Mouse (Mus musculus): ENCODE data around the gene Psmb7. TPM values are rescaled to one million over a fixed set of nuclear protein-coding genes. Genes with fewer than 3 reads are reported as not detected.

The Psmb7 gene
- polyA plus RNA-seq (2016; fragmentation: Nextera tagmentation; extraction: Ambion mirVana), result 262 and 309 TPM in 2 replicates

DNA sequence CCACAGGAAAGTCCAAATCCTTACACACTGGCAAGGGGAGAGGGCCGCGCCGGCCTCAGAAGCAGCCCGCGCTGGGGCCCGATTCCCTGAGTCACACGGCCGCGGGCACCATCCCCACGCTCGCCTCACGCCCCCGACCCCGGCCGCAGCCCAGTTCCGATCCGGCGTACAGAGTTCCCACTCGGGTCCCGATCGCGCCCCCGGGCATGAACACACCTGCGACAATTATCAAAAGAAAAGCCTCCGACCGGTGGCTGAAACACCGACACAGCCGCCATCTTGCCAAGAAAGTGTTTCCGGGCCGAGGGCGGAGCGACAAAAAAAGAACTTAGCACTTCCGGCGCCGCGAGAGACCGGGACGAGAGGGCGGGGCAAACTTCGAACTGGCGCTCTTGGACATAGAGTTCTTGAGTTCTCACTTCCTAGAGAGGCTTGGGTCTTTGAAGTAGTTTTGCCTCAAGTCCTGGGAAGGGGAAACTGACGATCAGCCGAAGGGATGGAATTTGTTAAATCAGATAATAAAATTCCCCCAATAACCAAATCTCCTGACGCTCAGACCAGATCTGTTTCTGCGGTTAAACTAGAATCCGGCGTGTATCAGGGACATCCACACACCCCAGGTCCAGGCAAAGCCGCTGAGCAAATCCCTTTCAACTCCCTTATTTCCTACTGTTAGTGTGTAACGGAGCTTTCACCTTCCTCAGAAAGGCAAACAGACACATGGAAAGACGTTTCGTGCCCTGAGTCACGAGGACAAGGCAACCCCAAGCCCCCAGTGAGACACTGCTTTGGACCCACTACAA is at the start of gene Psmb7:
Gene Psmb7 (minus strand): TSS at position 463 of the 803 bp plus-strand sequence.
- no peaks in the 10 kb centered on the region for H3K27me3 ChIP-seq (ENCODE audit: insufficient read depth, poor library complexity, severe bottlenecking)
- peaks cover 14% of the 10 kb centered on the region for H3K4me1 ChIP-seq
- H3K9me3 ChIP-seq, result no peaks in the 10 kb centered on the region
- H3K27ac ChIP-seq, result peak within 1 kb of the TSS; percentile 94
- WGBS, result 2% methylated on average over 52 of the region's 52 CpGs
- H3K36me3 ChIP-seq, result peaks cover 30% of the 10 kb centered on the region
- DNase-seq (ENCODE audit: low spot score), result peak; percentile 95
- H3K4me3 ChIP-seq, result peak within 1 kb of the TSS; percentile 92

DNA sequence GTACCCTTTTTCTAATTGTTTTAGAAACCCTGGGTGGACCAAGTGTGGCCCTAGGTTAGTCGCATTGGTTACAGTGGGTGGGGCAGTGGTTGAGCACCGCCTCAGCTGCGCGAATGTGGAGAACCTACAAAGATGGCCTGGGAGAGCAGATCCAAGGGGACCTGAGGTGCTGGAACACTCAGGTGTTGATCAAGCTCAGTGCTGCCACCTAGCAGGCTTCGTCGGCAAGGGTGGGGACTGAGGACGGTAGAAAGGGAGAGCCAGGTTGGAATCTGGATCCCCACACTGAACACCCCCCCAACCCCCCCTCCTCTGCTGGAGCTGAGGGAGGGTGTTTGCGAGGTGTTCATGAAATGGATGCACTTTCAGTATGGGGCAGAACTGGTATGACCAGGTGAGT is 47.7 kb upstream of the Psmb7 start:
- no peak overlapping the region for H3K27ac ChIP-seq
- peaks cover 99% of the 10 kb centered on the region for H3K27me3 ChIP-seq (ENCODE audit: insufficient read depth, poor library complexity, severe bottlenecking)
- no peaks in the 10 kb centered on the region for H3K36me3 ChIP-seq
- no peaks in the 10 kb centered on the region for H3K9me3 ChIP-seq
- DNase-seq (ENCODE audit: low spot score), result no peak
- peaks cover 8% of the 10 kb centered on the region for H3K4me1 ChIP-seq
- WGBS, result 12% methylated on average over 8 of the region's 8 CpGs
- H3K4me3 ChIP-seq, result no peak overlapping the region

DNA sequence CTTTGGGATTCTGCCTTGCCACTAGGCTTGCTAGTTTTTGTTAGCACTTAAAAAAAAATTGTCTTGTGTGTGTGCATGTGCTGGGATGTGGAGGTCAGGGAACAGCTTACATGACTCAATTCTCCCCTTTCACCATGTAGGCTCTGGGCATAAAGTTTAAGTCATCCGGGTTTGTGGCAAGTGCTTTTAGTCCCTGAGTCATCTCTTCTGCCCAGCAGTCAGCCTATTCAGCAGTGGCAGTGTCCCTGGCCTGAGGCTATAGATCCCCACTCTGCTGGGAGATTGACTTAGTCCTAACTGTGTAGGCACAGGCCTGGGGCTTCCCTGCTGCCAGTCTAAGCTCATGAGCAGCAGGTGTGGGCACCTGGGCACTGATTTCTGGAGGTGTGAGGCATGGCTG is 46.0 kb upstream of the Psmb7 start:
- WGBS, result 74% methylated on average over 1 of the region's 1 CpGs
- Histone ChIP-seq H3K4me1 (peaks cover 15% of the 10 kb centered on the region), H3K36me3 (no peaks in the 10 kb centered on the region), H3K4me3 (no peak overlapping the region), H3K9me3 (no peaks in the 10 kb centered on the region), H3K27me3 (ENCODE audit: insufficient read depth, poor library complexity, severe bottlenecking) (peaks cover 99% of the 10 kb centered on the region), H3K27ac (no peak overlapping the region)
- DNase-seq (ENCODE audit: low spot score), result no peak

DNA sequence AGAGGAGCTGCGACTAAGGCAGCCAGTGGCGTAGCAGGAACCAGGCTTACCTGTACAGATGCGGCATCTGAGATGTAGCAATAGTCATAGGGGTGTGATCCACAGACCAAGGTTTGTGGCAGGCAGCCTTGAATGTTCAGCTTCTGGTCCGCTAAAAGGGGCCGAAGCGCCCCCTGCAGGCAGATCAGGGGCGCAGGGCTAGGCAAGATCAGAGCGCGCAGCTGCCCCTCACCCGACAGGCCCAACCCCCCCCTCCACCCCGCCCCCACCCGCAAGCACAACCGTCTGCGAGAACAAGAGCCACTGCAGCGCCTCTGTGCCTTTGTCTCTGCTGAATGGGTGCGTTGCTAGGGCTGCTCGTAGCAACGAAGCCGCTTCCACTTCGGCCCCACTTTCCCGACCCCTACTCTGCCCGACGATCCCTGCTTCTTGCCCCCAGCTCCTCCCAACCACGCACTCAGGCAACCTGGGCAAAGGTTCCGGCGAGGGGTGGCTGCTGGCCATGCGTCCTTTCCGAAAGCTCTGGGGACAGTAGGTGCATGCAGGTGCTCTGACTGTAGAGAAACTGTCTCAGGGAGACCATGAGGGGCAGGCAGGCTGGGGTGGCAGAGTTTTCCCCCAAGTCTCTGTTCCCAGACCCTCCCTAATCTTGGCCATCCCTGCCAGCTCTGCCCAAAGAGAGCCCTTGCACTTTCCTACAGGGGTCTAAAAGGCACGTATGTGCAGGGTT is 45.1 kb upstream of the Psmb7 start:
- H3K27ac ChIP-seq, result 0 out of 2 replicates have a peak overlapping the region, but pooled peaks have one; percentile 17
- H3K9me3 ChIP-seq, result no peaks in the 10 kb centered on the region
- H3K4me3 ChIP-seq, result peak overlapping the region; percentile 54
- peaks cover 15% of the 10 kb centered on the region for H3K4me1 ChIP-seq
- no peaks in the 10 kb centered on the region for H3K36me3 ChIP-seq
- DNase-seq (ENCODE audit: low spot score), result no peak
- H3K27me3 ChIP-seq (ENCODE audit: insufficient read depth, poor library complexity, severe bottlenecking), result peaks cover 90% of the 10 kb centered on the region
- 3% methylated on average over 29 of the region's 29 CpGs for WGBS

DNA sequence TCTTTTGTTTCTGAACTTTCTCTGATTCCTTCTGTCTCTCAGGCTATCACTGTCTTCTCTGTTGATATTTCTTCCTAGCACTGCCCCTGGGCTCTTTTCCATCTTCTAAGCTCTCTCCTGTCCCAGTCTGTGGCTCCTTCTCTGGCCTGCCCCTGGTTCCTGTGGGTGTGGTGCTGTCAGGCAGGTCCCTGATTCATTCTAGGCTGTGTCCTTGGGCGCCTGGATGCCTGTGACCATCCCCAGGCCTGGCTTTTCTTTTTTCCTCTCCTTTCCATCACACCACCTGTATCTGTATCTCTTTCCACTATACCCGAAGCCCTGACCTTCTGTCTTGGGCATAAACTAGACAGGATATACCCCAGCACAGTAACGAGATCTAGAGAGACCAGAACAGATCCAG is 41.9 kb upstream of the Psmb7 start:
- Histone ChIP-seq H3K27me3 (ENCODE audit: insufficient read depth, poor library complexity, severe bottlenecking) (peaks cover 72% of the 10 kb centered on the region), H3K4me3 (no peak overlapping the region)

DNA sequence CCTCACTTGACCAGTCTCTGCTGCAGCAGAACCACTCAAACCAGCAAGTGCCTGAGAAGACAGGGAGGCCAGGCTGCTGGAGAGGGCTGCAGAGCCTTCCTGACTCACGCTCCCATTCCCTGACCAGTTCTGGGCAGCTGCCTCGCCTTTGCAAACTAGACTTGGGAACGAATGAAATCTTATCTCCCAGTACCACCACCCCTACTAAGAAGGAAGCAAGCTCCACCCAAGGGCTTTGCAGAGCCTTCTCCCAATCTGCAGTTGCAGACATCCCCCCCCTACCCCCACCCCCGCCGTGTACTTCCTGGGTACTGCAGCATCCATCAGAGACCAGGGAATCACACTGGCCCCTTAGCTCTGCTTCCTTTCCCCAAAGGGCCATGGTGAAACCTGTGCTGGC is 39.2 kb upstream of the Psmb7 start:
- Histone ChIP-seq H3K27ac (no peak overlapping the region), H3K36me3 (no peaks in the 10 kb centered on the region), H3K4me3 (no peak overlapping the region), H3K9me3 (no peaks in the 10 kb centered on the region), H3K4me1 (0 out of 2 replicates have a peak, but pooled peaks cover 7% of the 10 kb centered on the region), H3K27me3 (ENCODE audit: insufficient read depth, poor library complexity, severe bottlenecking) (peaks cover 52% of the 10 kb centered on the region)
- 53% methylated on average over 5 of the region's 5 CpGs for WGBS
- no peak for DNase-seq (ENCODE audit: low spot score)

More for the DNA sequence above, 41.9 kb upstream of the Psmb7 start:
- H3K4me1 ChIP-seq, result peaks cover 15% of the 10 kb centered on the region
- no peak for DNase-seq (ENCODE audit: low spot score)
- H3K9me3 ChIP-seq, result no peaks in the 10 kb centered on the region
- no peak overlapping the region for H3K27ac ChIP-seq
- 68% methylated on average over 3 of the region's 3 CpGs for WGBS
- H3K36me3 ChIP-seq, result no peaks in the 10 kb centered on the region

DNA sequence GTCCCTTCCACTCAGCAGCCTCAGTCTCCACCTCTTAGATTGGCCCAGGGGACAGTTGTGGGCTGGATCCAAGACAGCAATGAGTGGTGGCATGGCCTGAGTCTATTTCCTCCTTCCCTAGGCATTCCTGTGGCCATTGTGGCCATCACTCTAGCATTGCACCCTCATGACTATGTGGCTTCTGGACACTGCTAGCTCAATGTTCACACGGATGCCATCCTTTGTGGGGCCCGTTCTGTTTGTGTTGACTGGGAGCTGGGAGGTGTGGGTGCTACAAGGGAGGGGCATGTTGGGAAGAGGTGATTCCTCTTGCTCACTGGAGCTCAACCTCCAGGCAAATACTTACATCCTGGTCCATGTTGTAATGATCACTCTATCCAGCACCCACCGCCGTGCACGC is 38.3 kb upstream of the Psmb7 start:
- Histone ChIP-seq H3K36me3 (no peaks in the 10 kb centered on the region), H3K4me1 (0 out of 2 replicates have a peak, but pooled peaks cover 7% of the 10 kb centered on the region), H3K27ac (no peak overlapping the region), H3K27me3 (ENCODE audit: insufficient read depth, poor library complexity, severe bottlenecking) (peaks cover 43% of the 10 kb centered on the region), H3K9me3 (no peaks in the 10 kb centered on the region), H3K4me3 (no peak overlapping the region)
- WGBS, result 81% methylated on average over 5 of the region's 5 CpGs
- no peak for DNase-seq (ENCODE audit: low spot score)

DNA sequence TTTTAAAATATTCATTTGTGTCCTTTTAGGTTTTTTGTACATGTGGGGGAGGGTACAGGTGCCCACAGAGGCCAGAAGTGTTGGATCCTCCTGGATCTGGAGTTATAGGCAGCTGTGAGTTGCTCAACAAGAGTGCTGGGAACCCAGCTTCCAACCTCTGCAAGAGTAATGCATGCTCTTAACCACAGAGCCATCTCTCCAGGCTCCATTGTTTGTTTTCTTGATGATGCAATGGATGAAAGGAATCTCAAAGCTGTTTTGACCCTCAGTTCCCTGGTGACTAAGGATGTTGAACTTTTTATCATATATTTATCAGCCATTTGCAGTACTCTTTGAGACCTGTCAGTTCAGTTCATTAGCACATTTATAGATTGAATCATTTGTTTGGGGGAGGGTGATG is 35.1 kb upstream of the Psmb7 start:
- Histone ChIP-seq H3K36me3 (no peaks in the 10 kb centered on the region), H3K27me3 (ENCODE audit: insufficient read depth, poor library complexity, severe bottlenecking) (peaks cover 43% of the 10 kb centered on the region), H3K27ac (no peak overlapping the region), H3K4me1 (no peaks in the 10 kb centered on the region), H3K9me3 (no peaks in the 10 kb centered on the region), H3K4me3 (no peak overlapping the region)
- no peak for DNase-seq (ENCODE audit: low spot score)

DNA sequence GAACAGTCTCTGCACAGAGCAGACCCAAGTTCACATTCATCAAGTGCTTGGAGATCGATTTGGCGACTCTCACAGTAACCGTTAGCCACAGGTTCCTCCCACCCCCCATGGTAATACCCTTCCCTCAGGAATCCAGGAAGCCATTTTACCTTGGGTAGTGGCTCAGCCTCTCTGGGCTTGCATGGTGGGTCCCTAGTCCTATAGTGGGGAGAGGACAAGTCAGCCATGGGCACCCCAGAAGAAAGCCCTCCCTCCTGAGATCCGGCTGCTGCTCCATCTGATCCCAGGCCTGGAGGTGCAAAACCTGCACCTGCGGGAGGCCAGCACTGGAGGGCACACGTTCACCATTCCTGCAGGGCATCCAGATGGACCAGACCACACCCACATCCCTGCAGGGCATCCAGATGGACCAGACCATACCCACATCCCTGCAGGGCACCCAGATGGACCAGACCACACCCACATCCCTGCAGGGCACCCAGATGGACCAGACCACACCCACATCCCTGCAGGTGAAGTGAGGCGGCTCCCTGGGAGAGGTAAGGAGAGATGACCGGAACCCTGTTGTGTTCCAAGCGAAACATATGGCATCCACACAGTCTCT is 31.6 kb upstream of the Psmb7 start:
- Histone ChIP-seq H3K4me1 (no peaks in the 10 kb centered on the region), H3K27ac (no peak overlapping the region), H3K27me3 (ENCODE audit: insufficient read depth, poor library complexity, severe bottlenecking) (peaks cover 63% of the 10 kb centered on the region), H3K36me3 (no peaks in the 10 kb centered on the region), H3K4me3 (no peak overlapping the region), H3K9me3 (no peaks in the 10 kb centered on the region)
- 51% methylated on average over 9 of the region's 9 CpGs for WGBS
- DNase-seq (ENCODE audit: low spot score), result no peak

DNA sequence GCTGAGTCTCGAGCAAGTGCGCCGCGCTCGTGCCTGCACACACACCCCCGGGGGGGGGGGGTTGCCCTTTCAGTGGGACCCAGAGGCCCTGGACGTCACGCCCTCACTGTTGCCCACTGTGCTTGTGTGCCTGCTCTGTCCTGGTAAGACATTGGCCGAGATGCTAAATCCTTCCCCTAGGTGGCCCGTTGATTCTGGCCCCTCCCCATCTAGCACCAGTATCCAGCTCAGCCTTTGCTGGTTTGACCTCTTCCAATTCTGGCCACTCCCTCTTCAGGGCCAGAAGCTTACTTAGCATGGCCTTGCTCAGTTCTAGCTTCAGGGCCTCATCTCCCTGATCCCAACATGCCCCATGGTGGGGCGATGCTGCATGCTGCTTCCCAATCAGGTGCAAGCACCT is 28.6 kb upstream of the Psmb7 start:
- Histone ChIP-seq H3K4me3 (no peak overlapping the region), H3K27me3 (ENCODE audit: insufficient read depth, poor library complexity, severe bottlenecking) (peaks cover 84% of the 10 kb centered on the region), H3K27ac (no peak overlapping the region), H3K4me1 (peaks cover 5% of the 10 kb centered on the region; the same call in 1 of the 2 replicates), H3K36me3 (no peaks in the 10 kb centered on the region), H3K9me3 (no peaks in the 10 kb centered on the region)
- WGBS, result 56% methylated on average over 11 of the region's 11 CpGs
- no peak for DNase-seq (ENCODE audit: low spot score)

DNA sequence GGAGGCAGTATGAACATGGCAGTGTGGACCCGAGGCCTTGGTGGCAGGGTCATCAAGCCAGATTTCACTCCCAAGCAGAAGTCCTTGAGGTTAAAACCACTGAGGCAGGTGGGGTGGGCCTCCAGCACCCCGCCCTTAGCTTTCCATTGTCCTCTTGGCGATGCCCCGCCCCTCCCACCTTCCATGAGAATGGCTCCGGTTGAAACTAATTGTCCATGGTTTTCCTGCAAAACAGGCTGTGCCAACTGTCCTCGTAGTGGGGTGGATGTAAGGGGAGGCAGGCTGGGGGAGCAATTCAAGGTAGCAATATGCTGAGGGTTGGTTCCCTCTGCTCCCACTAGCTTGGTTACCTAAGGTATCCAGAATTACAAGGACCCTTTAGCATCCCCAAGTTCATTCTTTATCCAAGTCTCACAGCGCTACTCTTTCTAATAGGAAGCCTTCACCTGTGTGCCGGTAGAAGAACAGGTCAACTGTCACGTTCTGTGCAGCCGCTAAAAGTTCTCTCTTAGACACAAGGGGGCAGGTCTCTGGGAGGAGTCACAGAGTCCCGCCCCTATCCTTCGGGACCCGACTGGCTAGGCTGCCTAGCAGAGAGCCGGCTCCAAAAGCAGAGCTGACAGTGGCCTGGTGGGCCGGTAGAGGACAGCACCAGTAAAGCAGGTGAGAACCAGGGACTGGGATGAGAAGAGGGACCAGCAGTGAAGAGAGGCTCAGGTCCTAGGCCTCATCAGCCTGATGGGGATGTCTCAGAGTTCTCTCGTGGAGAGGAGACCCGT is 25.1 kb upstream of the Psmb7 start:
- H3K27ac ChIP-seq, result no peak overlapping the region
- H3K4me3 ChIP-seq, result peak overlapping the region; percentile 20; the same call in 1 of the 2 replicates
- H3K36me3 ChIP-seq, result no peaks in the 10 kb centered on the region
- no peaks in the 10 kb centered on the region for H3K9me3 ChIP-seq
- WGBS, result 11% methylated on average over 17 of the region's 17 CpGs
- peaks cover 67% of the 10 kb centered on the region for H3K27me3 ChIP-seq (ENCODE audit: insufficient read depth, poor library complexity, severe bottlenecking)
- DNase-seq (ENCODE audit: low spot score), result no peak
- peaks cover 5% of the 10 kb centered on the region; the same call in 1 of the 2 replicates for H3K4me1 ChIP-seq

DNA sequence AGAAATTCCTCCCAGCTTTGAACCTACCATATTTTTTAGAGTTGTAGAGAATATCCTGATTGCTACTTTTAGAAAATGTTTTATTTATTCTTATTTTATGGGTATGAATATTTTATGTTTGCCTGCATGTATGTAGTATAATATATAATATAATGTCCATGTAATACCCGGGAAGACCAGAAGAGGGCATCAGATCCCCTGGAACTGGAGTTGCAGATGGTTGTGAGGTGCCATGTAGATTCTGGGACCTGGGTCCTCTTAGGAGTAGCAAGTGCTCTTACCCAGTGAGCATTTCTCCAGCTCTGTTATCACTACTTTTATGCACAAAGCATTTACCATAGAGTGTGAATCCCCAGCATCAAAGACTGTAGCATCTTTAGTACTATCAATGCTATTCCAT is 17.5 kb upstream of the Psmb7 start:
- H3K4me1 ChIP-seq, result peaks cover 7% of the 10 kb centered on the region; the same call in 1 of the 2 replicates
- H3K27ac ChIP-seq, result no peak overlapping the region
- no peaks in the 10 kb centered on the region for H3K36me3 ChIP-seq
- DNase-seq (ENCODE audit: low spot score), result no peak
- no peak overlapping the region for H3K4me3 ChIP-seq
- peaks cover 10% of the 10 kb centered on the region; the same call in 1 of the 2 replicates for H3K27me3 ChIP-seq (ENCODE audit: insufficient read depth, poor library complexity, severe bottlenecking)
- H3K9me3 ChIP-seq, result no peaks in the 10 kb centered on the region
- 0% methylated on average over 1 of the region's 1 CpGs for WGBS

Data from heart, embryonic 10.5 days (tissue).